Mouse (Mus musculus): Measurements from ENCODE around the gene Klhl11.

GRCm38 (mm10) chr11:100435678-100436246 is 36.8 kb downstream of the Klhl11 start:
- TF ChIP-seq CTCF (IDR thresholded peaks at IDR 0.05; ENCODE audit: extremely low read depth, insufficient read length, insufficient replicate concordance, low read depth, low read length) (no peak), POLR2A (IDR thresholded peaks at IDR 0.05; ENCODE audit: low read depth, low read length) (no peak)
